9 mouse cellular contexts compared by ENCODE assay signal in the genomic region with DNA sequence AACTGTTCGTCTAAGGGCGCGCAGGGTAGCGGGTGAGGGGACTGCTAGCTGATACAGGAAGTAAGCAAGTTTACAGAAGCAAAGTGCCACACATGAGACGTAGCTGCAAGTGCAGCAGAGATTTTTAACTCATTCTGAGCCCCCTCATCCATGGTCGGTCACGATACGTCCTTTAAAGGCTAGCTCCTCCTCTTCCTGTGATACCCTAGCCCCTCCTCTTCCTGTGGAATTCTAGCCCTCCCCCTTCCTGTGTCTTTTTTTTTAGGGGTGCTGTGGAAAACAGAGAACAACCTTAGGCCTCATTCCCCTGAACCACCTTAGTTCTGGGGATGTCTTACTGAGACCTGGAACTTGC.
A peak's percentile ranks its signal among the peaks of the same experiment; 100 is the strongest.
DNase-seq lines count a peak whose midpoint lies in the region; ATAC-seq and TF ChIP-seq lines count a peak whose summit lies in the region.
"Had no signal": no experiment of that assay in that cellular context is flagged by ENCODE, and none has a peak within 500 bp of the region (broad histone marks: within the 10 kb centered on the region; RNA-seq: fewer than 3 reads in every experiment).

No protein-coding gene starts in this region.

- ATAC-seq in heart, embryonic 13.5 days (ENCODE audit: extremely low read depth, insufficient number of reproducible peaks, low FRiP score, low TSS enrichment) = no peak

- H3K4me3 ChIP-seq in heart, embryonic 13.5 days = peak overlapping the region; percentile 8; the same call in 1 of the 2 replicates
- H3K4me3 ChIP-seq in testis, adult 2 months (ENCODE audit: control insufficient read depth, low read depth, low read length) = peak overlapping the region; percentile 51
- H3K4me3 ChIP-seq: megakaryocyte, embryonic 14.5 days had no signal

- WGBS in heart, embryonic 13.5 days = 68% methylated on average over 8 of the region's 8 CpGs

- no peaks in the 10 kb centered on the region for H3K9me3 ChIP-seq in heart, embryonic 13.5 days
- H3K9me3 ChIP-seq: megakaryocyte, embryonic 14.5 days had no signal

- peaks cover 21% of the 10 kb centered on the region for H3K4me1 ChIP-seq in heart, embryonic 13.5 days
- H3K4me1 ChIP-seq in testis, adult 2 months (ENCODE audit: control insufficient read depth, insufficient read depth, low read length) = no peaks in the 10 kb centered on the region; the same call in none of the 2 replicates

- no peaks in the 10 kb centered on the region for H3K27me3 ChIP-seq in heart, embryonic 13.5 days (replicated peaks)
- H3K27me3 ChIP-seq in testis, adult 2 months (ENCODE audit: control insufficient read depth, insufficient read depth, low read length) = no peaks in the 10 kb centered on the region
- H3K27me3 ChIP-seq: megakaryocyte, embryonic 14.5 days had no signal

- H3K4me2 ChIP-seq in heart, embryonic 13.5 days = peak overlapping the region; percentile 42

- no peak for TF ChIP-seq CTCF in testis, adult 2 months (IDR thresholded peaks at IDR 0.05; ENCODE audit: control insufficient read depth, insufficient read depth, insufficient replicate concordance, low read depth, low read length)

- no peak for TF ChIP-seq POLR2A in testis, adult 2 months (IDR thresholded peaks at IDR 0.05; ENCODE audit: control insufficient read depth, low read depth, low read length)

- intact Hi-C loops in heart, postnatal 36 days (cut with DNase I) = no loop called here

- DNase-seq in heart, postnatal 36 days = no peak
- DNase-seq in testis, postnatal 14 days (ENCODE audit: low spot score) = no peak
- peak; percentile 18 for DNase-seq in heart, postnatal 4 days
- peak; percentile 37 for DNase-seq in testis, postnatal 10 days (ENCODE audit: low spot score)
- no peak for DNase-seq in frontal cortex, postnatal 14 days (ENCODE audit: low spot score in 2 of 2)
- no peak for DNase-seq in ovary, postnatal 36 days (ENCODE audit: low spot score)

- peak overlapping the region; percentile 61 for H3K27ac ChIP-seq in heart, embryonic 13.5 days (replicated peaks)
- H3K27ac ChIP-seq in testis, adult 2 months (ENCODE audit: control insufficient read depth, insufficient read depth, low read depth, low read length) = no peak overlapping the region

- H3K9ac ChIP-seq in heart, embryonic 13.5 days = no peak overlapping the region

- no peaks in the 10 kb centered on the region for H3K36me3 ChIP-seq in heart, embryonic 13.5 days
- H3K36me3 ChIP-seq in testis, adult 2 months (ENCODE audit: control insufficient read depth, insufficient read depth, low read length) = no peaks in the 10 kb centered on the region

Comparison
In these comparisons a context has a peak if more than half of its experiments do, and no peak if none do; other contexts are left out.
1. DNase-seq: peak in heart, postnatal 4 days (single experiment) and testis, postnatal 10 days (single experiment); none in heart, postnatal 36 days (0 of 2), testis, postnatal 14 days (single experiment), frontal cortex, postnatal 14 days (0 of 2) and ovary, postnatal 36 days (single experiment).